Mouse (Mus musculus): ENCODE measurements around the gene Rexo4. TPM values are rescaled to one million over a fixed set of nuclear protein-coding genes. Genes with fewer than 3 reads are reported as not detected.
A peak's percentile ranks its signal among the peaks of the same experiment; 100 is the strongest.

Rexo4 gene
- polyA plus RNA-seq, 1 experiment: 14.7 TPM

- 82% methylated on average over 5 of the region's 5 CpGs for WGBS
- H3K4me3 ChIP-seq (ENCODE audit: low read depth, low read length): no peak overlapping the region
These were observed 20.5 kb upstream of the Rexo4 start for GRCm38 (mm10) chr2:26984640-26985039.

GRCm38 (mm10) chr2:26984179-26984578, 20.0 kb upstream of the Rexo4 start:
- Histone ChIP-seq H3K27ac (ENCODE audit: insufficient read depth, low read depth, low read length) (no peak overlapping the region), H3K4me3 (ENCODE audit: low read depth, low read length) (no peak overlapping the region), H3K4me1 (ENCODE audit: control insufficient read depth, insufficient read depth, insufficient read length, low read length) (no peaks in the 10 kb centered on the region; the same call in 1 of the 2 replicates), H3K27me3 (ENCODE audit: control insufficient read depth, insufficient read depth, low read length) (no peaks in the 10 kb centered on the region), H3K36me3 (ENCODE audit: control insufficient read depth, insufficient read depth, low read length) (no peaks in the 10 kb centered on the region)
- 70% methylated on average over 2 of the region's 2 CpGs for WGBS
- TF ChIP-seq POLR2A (IDR thresholded peaks at IDR 0.05; ENCODE audit: low read depth, low read length) (no peak), CTCF (IDR thresholded peaks at IDR 0.05; ENCODE audit: extremely low read depth, insufficient read length, insufficient replicate concordance, low read depth, low read length) (no peak)

More at GRCm38 (mm10) chr2:26984640-26985039, 20.5 kb upstream of the Rexo4 start:
- TF ChIP-seq POLR2A (IDR thresholded peaks at IDR 0.05; ENCODE audit: low read depth, low read length) (no peak), CTCF (IDR thresholded peaks at IDR 0.05; ENCODE audit: extremely low read depth, insufficient read length, insufficient replicate concordance, low read depth, low read length) (no peak)
- no peaks in the 10 kb centered on the region for H3K36me3 ChIP-seq (ENCODE audit: control insufficient read depth, insufficient read depth, low read length)
- no peak overlapping the region for H3K27ac ChIP-seq (ENCODE audit: insufficient read depth, low read depth, low read length)
- H3K4me1 ChIP-seq (ENCODE audit: control insufficient read depth, insufficient read depth, insufficient read length, low read length): no peaks in the 10 kb centered on the region; the same call in 1 of the 2 replicates
- no peaks in the 10 kb centered on the region for H3K27me3 ChIP-seq (ENCODE audit: control insufficient read depth, insufficient read depth, low read length)

GRCm38 (mm10) chr2:26980361-26980760, 16.2 kb upstream of the Rexo4 start:
- TF ChIP-seq POLR2A (IDR thresholded peaks at IDR 0.05; ENCODE audit: low read depth, low read length) (no peak), CTCF (IDR thresholded peaks at IDR 0.05; ENCODE audit: extremely low read depth, insufficient read length, insufficient replicate concordance, low read depth, low read length) (no peak)
- Histone ChIP-seq H3K4me1 (ENCODE audit: control insufficient read depth, insufficient read depth, insufficient read length, low read length) (no peaks in the 10 kb centered on the region; the same call in 1 of the 2 replicates), H3K4me3 (ENCODE audit: low read depth, low read length) (no peak overlapping the region), H3K36me3 (ENCODE audit: control insufficient read depth, insufficient read depth, low read length) (no peaks in the 10 kb centered on the region), H3K27me3 (ENCODE audit: control insufficient read depth, insufficient read depth, low read length) (no peaks in the 10 kb centered on the region), H3K27ac (ENCODE audit: insufficient read depth, low read depth, low read length) (no peak overlapping the region)
- WGBS: 76% methylated on average over 1 of the region's 1 CpGs

GRCm38 (mm10) chr2:26973960-26974359, 9.8 kb upstream of the Rexo4 start:
- Histone ChIP-seq H3K27me3 (ENCODE audit: control insufficient read depth, insufficient read depth, low read length) (peaks cover 3% of the 10 kb centered on the region; the same call in 1 of the 2 replicates), H3K27ac (ENCODE audit: insufficient read depth, low read depth, low read length) (peak overlapping the region; percentile 42; the same call in 1 of the 2 replicates), H3K36me3 (ENCODE audit: control insufficient read depth, insufficient read depth, low read length) (no peaks in the 10 kb centered on the region), H3K4me1 (ENCODE audit: control insufficient read depth, insufficient read depth, insufficient read length, low read length) (peaks cover 4% of the 10 kb centered on the region; the same call in 1 of the 2 replicates), H3K4me3 (ENCODE audit: low read depth, low read length) (no peak overlapping the region)
- TF ChIP-seq POLR2A (IDR thresholded peaks at IDR 0.05; ENCODE audit: low read depth, low read length) (no peak), CTCF (IDR thresholded peaks at IDR 0.05; ENCODE audit: extremely low read depth, insufficient read length, insufficient replicate concordance, low read depth, low read length) (no peak)
- WGBS: 33% methylated on average over 4 of the region's 4 CpGs

GRCm38 (mm10) chr2:26973116-26973515, 8.9 kb upstream of the Rexo4 start, which contains the start of gene Adamts13:
Adamts13 (plus strand) TSS chr2:26973416.
- Histone ChIP-seq H3K27ac (ENCODE audit: insufficient read depth, low read depth, low read length) (peak within 1 kb of the TSS; percentile 42; the same call in 1 of the 2 replicates), H3K4me3 (ENCODE audit: low read depth, low read length) (no peak within 1 kb of the TSS), H3K36me3 (ENCODE audit: control insufficient read depth, insufficient read depth, low read length) (no peaks in the 10 kb centered on the region), H3K27me3 (ENCODE audit: control insufficient read depth, insufficient read depth, low read length) (peaks cover 3% of the 10 kb centered on the region; the same call in 1 of the 2 replicates), H3K4me1 (ENCODE audit: control insufficient read depth, insufficient read depth, insufficient read length, low read length) (peaks cover 4% of the 10 kb centered on the region; the same call in 1 of the 2 replicates)
- TF ChIP-seq CTCF (IDR thresholded peaks at IDR 0.05; ENCODE audit: extremely low read depth, insufficient read length, insufficient replicate concordance, low read depth, low read length): no peak
- TF ChIP-seq POLR2A (IDR thresholded peaks at IDR 0.05; ENCODE audit: low read depth, low read length): no peak
- 43% methylated on average over 3 of the region's 3 CpGs for WGBS

- Histone ChIP-seq H3K27ac (ENCODE audit: insufficient read depth, low read depth, low read length) (no peak overlapping the region), H3K27me3 (ENCODE audit: control insufficient read depth, insufficient read depth, low read length) (no peaks in the 10 kb centered on the region), H3K4me3 (ENCODE audit: low read depth, low read length) (no peak overlapping the region), H3K4me1 (ENCODE audit: control insufficient read depth, insufficient read depth, insufficient read length, low read length) (peaks cover 6% of the 10 kb centered on the region; the same call in 1 of the 2 replicates), H3K36me3 (ENCODE audit: control insufficient read depth, insufficient read depth, low read length) (peaks cover under 1% of the 10 kb centered on the region)
- TF ChIP-seq CTCF (IDR thresholded peaks at IDR 0.05; ENCODE audit: extremely low read depth, insufficient read length, insufficient replicate concordance, low read depth, low read length) (peak; percentile 7; the same call in 1 of the 2 replicates), POLR2A (IDR thresholded peaks at IDR 0.05; ENCODE audit: low read depth, low read length) (no peak)
- 91% methylated on average over 2 of the region's 2 CpGs for WGBS
These were observed 3.1 kb upstream of the Rexo4 start for GRCm38 (mm10) chr2:26967262-26967661.

GRCm38 (mm10) chr2:26964724-26965370, 661 bp upstream of the Rexo4 start:
- 7% methylated on average over 14 of the region's 14 CpGs for WGBS
- Histone ChIP-seq H3K27ac (ENCODE audit: insufficient read depth, low read depth, low read length) (peak overlapping the region; percentile 92), H3K4me1 (ENCODE audit: control insufficient read depth, insufficient read depth, insufficient read length, low read length) (peaks cover 4% of the 10 kb centered on the region; the same call in 1 of the 2 replicates), H3K4me3 (ENCODE audit: low read depth, low read length) (peak overlapping the region; percentile 90), H3K36me3 (ENCODE audit: control insufficient read depth, insufficient read depth, low read length) (peaks cover 15% of the 10 kb centered on the region), H3K27me3 (ENCODE audit: control insufficient read depth, insufficient read depth, low read length) (no peaks in the 10 kb centered on the region)
- no peak for TF ChIP-seq CTCF (IDR thresholded peaks at IDR 0.05; ENCODE audit: extremely low read depth, insufficient read length, insufficient replicate concordance, low read depth, low read length)
- TF ChIP-seq POLR2A (IDR thresholded peaks at IDR 0.05; ENCODE audit: low read depth, low read length): no peak
